ENCODE assay signal across 1 mouse cellular context in the genomic region with DNA sequence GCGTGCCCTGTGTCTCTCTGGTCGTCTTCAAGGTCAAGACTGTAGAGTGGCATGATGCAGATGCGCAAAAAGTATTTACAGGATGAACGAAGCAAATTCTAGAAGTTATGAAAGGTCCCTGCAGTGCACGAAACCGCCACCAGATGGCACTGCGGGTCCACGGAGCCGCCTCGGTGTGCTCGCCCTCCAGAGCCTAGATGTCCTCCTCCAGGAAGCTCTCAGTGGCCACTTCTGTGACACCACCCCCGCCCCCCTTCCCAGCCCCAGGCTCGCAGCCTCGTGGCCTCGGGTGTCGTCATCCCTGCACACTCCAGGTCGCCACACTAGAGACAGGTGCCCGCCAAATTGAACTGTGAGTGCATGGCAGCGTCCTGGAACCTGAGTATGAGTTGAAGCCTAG.
TF ChIP-seq lines count a peak whose summit lies in the region.

No protein-coding gene starts in this region.

TF ChIP-seq in C2C12, 6 proteins besides CTCF, POLR2A, EP300 and RAD21:
- TF ChIP-seq USF1 (IDR thresholded peaks at IDR 0.05; ENCODE audit: low read depth), result no peak
- no peak for TF ChIP-seq FOSL1 (IDR thresholded peaks at IDR 0.05; ENCODE audit: insufficient read depth, low read length, poor library complexity, severe bottlenecking)
- no peak for TF ChIP-seq CEBPB (IDR thresholded peaks at IDR 0.05; ENCODE audit: low read depth)
- TF ChIP-seq MAX (IDR thresholded peaks at IDR 0.05), result no peak
